Mouse (Mus musculus): ENCODE measurements at regions not wholly inside any gene's neighbourhood (a gene's known extent, or its start where the extent isn't known, plus 50 kb on each side); places are given as distances from the start of the nearest gene placed in this dataset.
"Not testable (repeated sequence)": the region's sequence is repeated elsewhere in the genome, so short reads cannot be mapped to it uniquely, and the experiment has no call there.

GRCm38 (mm10) chr6:84322528-84322927 lies 271.2 kb downstream of the Cyp26b1 start:
- no peak for DNase-seq (ENCODE audit: low spot score in 2 of 2)

GRCm38 (mm10) chr6:84320586-84320985 lies 273.1 kb downstream of the Cyp26b1 start:
- DNase-seq (ENCODE audit: low spot score in 2 of 2), result no peak

- peak in 1 of 2 experiments; percentile 20 for DNase-seq (ENCODE audit: low spot score in 2 of 2)
Observed at GRCm38 (mm10) chr6:84318774-84319173, 274.9 kb downstream of the Cyp26b1 start.

- DNase-seq (ENCODE audit: low spot score in 2 of 2), result no peak
Observed at GRCm38 (mm10) chr6:84317026-84317425, 276.7 kb downstream of the Cyp26b1 start.

GRCm38 (mm10) chr6:84315175-84315912 lies 278.4 kb downstream of the Cyp26b1 start:
- no peak for DNase-seq (ENCODE audit: low spot score in 2 of 2)

GRCm38 (mm10) chr6:84313797-84314196 lies 279.9 kb downstream of the Cyp26b1 start:
- DNase-seq (ENCODE audit: low spot score in 2 of 2), result no peak

GRCm38 (mm10) chr6:84310635-84311241 lies 283.0 kb downstream of the Cyp26b1 start:
- no peak for DNase-seq (ENCODE audit: low spot score in 2 of 2)

GRCm38 (mm10) chr6:84307556-84307955 lies 286.2 kb downstream of the Cyp26b1 start:
- no peak for DNase-seq (ENCODE audit: low spot score in 2 of 2)

GRCm38 (mm10) chr6:84306585-84306984 lies 287.1 kb downstream of the Cyp26b1 start:
- DNase-seq (ENCODE audit: low spot score in 2 of 2), result no peak

GRCm38 (mm10) chr6:84305093-84305492 lies 288.6 kb downstream of the Cyp26b1 start:
- peak in 1 of 2 experiments; percentile 21 for DNase-seq (ENCODE audit: low spot score in 2 of 2)

GRCm38 (mm10) chr6:84302916-84303315 lies 290.8 kb downstream of the Cyp26b1 start:
- not testable (repeated sequence) for DNase-seq (ENCODE audit: low spot score in 2 of 2)

- DNase-seq (ENCODE audit: low spot score in 2 of 2), result no peak
Observed at GRCm38 (mm10) chr6:84299936-84300335, 291.5 kb downstream of the Dysf start.

GRCm38 (mm10) chr6:84299146-84299545 lies 290.8 kb downstream of the Dysf start:
- no peak for DNase-seq (ENCODE audit: low spot score in 2 of 2)

- not testable (repeated sequence) for DNase-seq (ENCODE audit: low spot score in 2 of 2)
Observed at GRCm38 (mm10) chr6:84273907-84274306, 265.5 kb downstream of the Dysf start.

GRCm38 (mm10) chr6:84272520-84273311 lies 264.3 kb downstream of the Dysf start:
- DNase-seq (ENCODE audit: low spot score in 2 of 2), result peak in 1 of 2 experiments; percentile 62

- DNase-seq (ENCODE audit: low spot score in 2 of 2), result no peak
Observed at GRCm38 (mm10) chr6:84271966-84272365, 263.6 kb downstream of the Dysf start.

- DNase-seq (ENCODE audit: low spot score in 2 of 2), result no peak
Observed at GRCm38 (mm10) chr6:84271441-84271840, 263.1 kb downstream of the Dysf start.

GRCm38 (mm10) chr6:84270518-84271165 lies 262.3 kb downstream of the Dysf start:
- peak; percentile 52 to 64 for DNase-seq (ENCODE audit: low spot score in 2 of 2)

GRCm38 (mm10) chr6:84269478-84269877 lies 261.1 kb downstream of the Dysf start:
- DNase-seq (ENCODE audit: low spot score in 2 of 2), result no peak

GRCm38 (mm10) chr6:84269023-84269422 lies 260.6 kb downstream of the Dysf start:
- DNase-seq (ENCODE audit: low spot score in 2 of 2), result no peak

GRCm38 (mm10) chr6:84268111-84268510 lies 259.7 kb downstream of the Dysf start:
- no peak for DNase-seq (ENCODE audit: low spot score in 2 of 2)

- no peak for DNase-seq (ENCODE audit: low spot score in 2 of 2)
Observed at GRCm38 (mm10) chr6:84267526-84267925, 259.1 kb downstream of the Dysf start.

Measured in gastrocnemius, adult 8-10 months (tissue).